Mouse (Mus musculus) MEL (cell line): ENCODE data around the gene Gpr146.

Experiments
- MAFK ChIP-seq: IDR thresholded peaks from 2 replicates; pipeline ENCODE4 v1.6.1; 2011; ENCODE audit warnings: low read depth, mild to moderate bottlenecking, low read length, improper control_type of control experiment, borderline replicate concordance
- ZC3H11A ChIP-seq: IDR thresholded peaks from 2 replicates; pipeline ENCODE4 v1.6.1; 2012; ENCODE audit warnings: low read depth, mild to moderate bottlenecking, inconsistent platforms, low read length, improper control_type of control experiment

DNA sequence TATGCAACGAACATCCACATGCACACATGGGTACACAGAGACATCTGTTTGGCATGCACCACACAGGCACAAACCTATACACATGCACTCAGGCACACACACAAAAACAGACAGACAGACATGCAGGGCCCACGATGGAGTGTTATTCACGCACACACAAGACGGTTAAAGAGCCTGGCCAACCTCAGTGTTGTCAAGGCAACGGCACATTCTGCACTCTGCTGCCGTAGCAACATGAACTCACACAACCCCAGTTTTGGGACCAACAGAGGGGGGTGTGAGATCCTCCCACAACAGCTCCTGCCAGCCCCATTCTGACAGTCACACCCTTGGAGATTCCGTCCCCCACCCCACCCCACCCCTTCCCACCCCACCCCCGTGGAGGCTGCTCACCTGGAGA is 57.4 kb downstream of the Gpr146 start:
- TF ChIP-seq MAFK (no peak), ZC3H11A (no peak)
